Mouse (Mus musculus): ENCODE measurements around the gene Ccser1.

- TF ChIP-seq CTCF (IDR thresholded peaks at IDR 0.05; ENCODE audit: insufficient read depth, low read depth, low read length) (no peak), POLR2A (IDR thresholded peaks at IDR 0.05; ENCODE audit: insufficient read depth, low read depth, low read length) (no peak)
Observed at GRCm38 (mm10) chr6:61247842-61248472, 67.8 kb downstream of the Ccser1 start.
